In genomic region chr5:114775056-114775979, GRCm38 (mm10) we compare ENCODE assay signal across 8 mouse cellular contexts. TPM values are rescaled to one million over a fixed set of nuclear protein-coding genes. Genes with fewer than 3 reads are reported as not detected.
DNase-seq lines count a peak whose midpoint lies in the region; ATAC-seq and TF ChIP-seq lines count a peak whose summit lies in the region.

Git2 (minus strand) TSS chr5:114775517.

- peaks cover 91% of the 10 kb centered on the region for H3K79me2 ChIP-seq in MEL (ENCODE audit: control insufficient read depth, insufficient read depth, low read length, poor library complexity)

- peak within 1 kb of the TSS; percentile 85 for H3K27ac ChIP-seq in MEL (ENCODE audit: control insufficient read depth, low read depth, low read length)
- peak within 1 kb of the TSS; percentile 93 for H3K27ac ChIP-seq in embryonic facial prominence, embryonic 14.5 days (replicated peaks; ENCODE audit: low read depth, low read length)
- peak within 1 kb of the TSS; percentile 90 for H3K27ac ChIP-seq in heart, embryonic 11.5 days (ENCODE audit: low read depth, low read length)
- peak within 1 kb of the TSS; percentile 92 for H3K27ac ChIP-seq in kidney, postnatal 0 days
- peak within 1 kb of the TSS; percentile 81 for H3K27ac ChIP-seq in liver, postnatal 0 days (ENCODE audit: low read depth)
- H3K27ac ChIP-seq in small intestine, adult 2 months (ENCODE audit: insufficient read depth, low read depth, low read length), result peak within 1 kb of the TSS; percentile 84

- no peak for TF ChIP-seq CTCF in MEL (IDR thresholded peaks at IDR 0.05 in 2 of 3, conservative IDR thresholded peaks at IDR 0.05 in 1 of 3; ENCODE audit: control insufficient read depth in 1 of 3, insufficient read depth in 1 of 3, low read depth in 2 of 3, low read length in 3 of 3, poor library complexity in 1 of 3, severe bottlenecking in 1 of 3)
- no peak for TF ChIP-seq CTCF in kidney, postnatal 0 days (IDR thresholded peaks at IDR 0.05; ENCODE audit: low read depth)
- no peak for TF ChIP-seq CTCF in liver, postnatal 0 days (IDR thresholded peaks at IDR 0.05; ENCODE audit: low read depth)
- no peak for TF ChIP-seq CTCF in small intestine, adult 2 months (IDR thresholded peaks at IDR 0.05; ENCODE audit: extremely low read depth, insufficient read length, insufficient replicate concordance, low read depth, low read length)

- H3K4me3 ChIP-seq in MEL (ENCODE audit: control insufficient read depth in 1 of 2, insufficient read depth in 1 of 2, low read depth in 2 of 2, low read length in 2 of 2), result peak within 1 kb of the TSS; percentile 83 to 91
- H3K4me3 ChIP-seq in embryonic facial prominence, embryonic 14.5 days (ENCODE audit: low read depth, low read length), result peak within 1 kb of the TSS; percentile 97
- H3K4me3 ChIP-seq in heart, embryonic 11.5 days (ENCODE audit: low read depth, low read length), result peak within 1 kb of the TSS; percentile 100
- H3K4me3 ChIP-seq in kidney, postnatal 0 days (replicated peaks; ENCODE audit: low read depth, low read length), result peak within 1 kb of the TSS; percentile 99
- peak within 1 kb of the TSS; percentile 96 for H3K4me3 ChIP-seq in liver, postnatal 0 days (ENCODE audit: low read depth, low read length)
- H3K4me3 ChIP-seq in small intestine, adult 2 months (ENCODE audit: low read depth, low read length), result peak within 1 kb of the TSS; percentile 89

- H3K9ac ChIP-seq in MEL (ENCODE audit: control insufficient read depth, low read depth, low read length, poor library complexity, severe bottlenecking), result peak within 1 kb of the TSS; percentile 93
- H3K9ac ChIP-seq in embryonic facial prominence, embryonic 14.5 days (ENCODE audit: low read depth, low read length), result peak within 1 kb of the TSS; percentile 95
- H3K9ac ChIP-seq in heart, embryonic 11.5 days (ENCODE audit: low read depth, low read length), result peak within 1 kb of the TSS; percentile 95
- H3K9ac ChIP-seq in kidney, postnatal 0 days (ENCODE audit: low read depth, low read length), result peak within 1 kb of the TSS; percentile 94
- peak within 1 kb of the TSS; percentile 97 for H3K9ac ChIP-seq in liver, postnatal 0 days (replicated peaks)

- H3K36me3 ChIP-seq in MEL (ENCODE audit: control insufficient read depth in 1 of 2, insufficient read depth in 2 of 2, low read length in 2 of 2), result peaks cover 0 to 30% of the 10 kb centered on the region in 2 experiments; a peak in 2 of 4 replicates
- H3K36me3 ChIP-seq in embryonic facial prominence, embryonic 14.5 days (ENCODE audit: control insufficient read depth, insufficient read depth, low read length), result no peaks in the 10 kb centered on the region
- no peaks in the 10 kb centered on the region for H3K36me3 ChIP-seq in heart, embryonic 11.5 days (ENCODE audit: control insufficient read depth, insufficient read depth, low read length)
- no peaks in the 10 kb centered on the region for H3K36me3 ChIP-seq in kidney, postnatal 0 days (ENCODE audit: insufficient read depth, low read length)
- no peaks in the 10 kb centered on the region; the same call in 1 of the 2 replicates for H3K36me3 ChIP-seq in liver, postnatal 0 days (replicated peaks; ENCODE audit: insufficient read depth, low read length)
- H3K36me3 ChIP-seq in small intestine, adult 2 months (ENCODE audit: control insufficient read depth, insufficient read depth, low read length), result no peaks in the 10 kb centered on the region

- TF ChIP-seq RAD21 in MEL (IDR thresholded peaks at IDR 0.05; ENCODE audit: low read depth, low read length), result no peak

- under 1% methylated on average over 35 of the region's 63 CpGs for WGBS in embryonic facial prominence, embryonic 14.5 days
- WGBS in heart, embryonic 11.5 days (ENCODE audit: insufficient replicate concordance), result under 1% methylated on average over 58 of the region's 63 CpGs
- under 1% methylated on average over 47 of the region's 63 CpGs for WGBS in kidney, postnatal 0 days
- WGBS in liver, postnatal 0 days (ENCODE audit: insufficient replicate concordance), result 1% methylated on average over 57 of the region's 63 CpGs
- under 1% methylated on average over 63 of the region's 63 CpGs for WGBS in small intestine, adult 2 months

- TF ChIP-seq POLR2A in MEL (IDR thresholded peaks at IDR 0.05; ENCODE audit: control insufficient read depth in 1 of 2, insufficient read depth in 1 of 2, low read depth in 1 of 2, low read length in 2 of 2, poor library complexity in 1 of 2), result 0 out of 4 replicates have a peak, but pooled peaks of 1 of the 2 experiments have one; percentile 9
- no peak; the same call in none of the 2 replicates for TF ChIP-seq POLR2A in small intestine, adult 2 months (IDR thresholded peaks at IDR 0.05; ENCODE audit: low read depth, low read length)

- peak; percentile 31 for DNase-seq in embryo, embryonic 10 days (ENCODE audit: low spot score)
- no peak for DNase-seq in embryo, embryonic 9.5 days (ENCODE audit: extremely low spot score)
- peak; percentile 68 for DNase-seq in MEL (ENCODE audit: low read depth, low spot score)
- peak; percentile 31 for DNase-seq in embryonic facial prominence, embryonic 14.5 days (ENCODE audit: low spot score)
- DNase-seq in kidney, postnatal 0 days (ENCODE audit: low spot score), result peak; percentile 51
- no peak for DNase-seq in liver, postnatal 0 days

- TF ChIP-seq EP300 in MEL (IDR thresholded peaks at IDR 0.05; ENCODE audit: low read depth in 1 of 2, low read length in 2 of 2), result no peak
- TF ChIP-seq EP300 in liver, postnatal 0 days (IDR thresholded peaks at IDR 0.05; ENCODE audit: low read depth), result no peak

- no peaks in the 10 kb centered on the region for H3K9me3 ChIP-seq in MEL (replicated peaks; ENCODE audit: insufficient read depth, low read length)
- no peaks in the 10 kb centered on the region for H3K9me3 ChIP-seq in embryonic facial prominence, embryonic 14.5 days (ENCODE audit: control insufficient read depth, low read length)
- no peaks in the 10 kb centered on the region for H3K9me3 ChIP-seq in heart, embryonic 11.5 days (replicated peaks; ENCODE audit: control insufficient read depth, low read length)
- H3K9me3 ChIP-seq in kidney, postnatal 0 days (replicated peaks; ENCODE audit: low read length), result no peaks in the 10 kb centered on the region
- H3K9me3 ChIP-seq in liver, postnatal 0 days (ENCODE audit: low read length), result no peaks in the 10 kb centered on the region

- ATAC-seq in embryonic facial prominence, embryonic 14.5 days (ENCODE audit: low read depth), result no peak
- no peak; the same call in 1 of the 2 replicates for ATAC-seq in heart, embryonic 11.5 days (replicated peaks; ENCODE audit: insufficient number of reproducible peaks, low FRiP score, low TSS enrichment)
- no peak for ATAC-seq in kidney, postnatal 0 days (replicated peaks; ENCODE audit: low FRiP score, low read depth)
- ATAC-seq in liver, postnatal 0 days, result no peak

- no peaks in the 10 kb centered on the region for H3K27me3 ChIP-seq in MEL (ENCODE audit: control insufficient read depth in 1 of 2, insufficient read depth in 2 of 2, low read length in 2 of 2)
- no peaks in the 10 kb centered on the region for H3K27me3 ChIP-seq in embryonic facial prominence, embryonic 14.5 days (replicated peaks; ENCODE audit: control insufficient read depth, insufficient read depth, low read length)
- no peaks in the 10 kb centered on the region for H3K27me3 ChIP-seq in heart, embryonic 11.5 days (ENCODE audit: control insufficient read depth, insufficient read depth, low read length)
- no peaks in the 10 kb centered on the region for H3K27me3 ChIP-seq in kidney, postnatal 0 days (ENCODE audit: insufficient read depth, low read length)
- H3K27me3 ChIP-seq in liver, postnatal 0 days (ENCODE audit: insufficient read depth, low read length), result no peaks in the 10 kb centered on the region
- H3K27me3 ChIP-seq in small intestine, adult 2 months (ENCODE audit: control insufficient read depth, insufficient read depth, low read length), result no peaks in the 10 kb centered on the region

- H3K4me1 ChIP-seq in MEL (ENCODE audit: control insufficient read depth in 1 of 2, insufficient read depth in 2 of 2, low read length in 2 of 2), result peaks cover 2 to 39% of the 10 kb centered on the region in 2 experiments
- peaks cover 10% of the 10 kb centered on the region for H3K4me1 ChIP-seq in embryonic facial prominence, embryonic 14.5 days (ENCODE audit: control insufficient read depth, insufficient read depth, low read length)
- peaks cover 23% of the 10 kb centered on the region for H3K4me1 ChIP-seq in heart, embryonic 11.5 days (ENCODE audit: control insufficient read depth, insufficient read depth, low read length)
- H3K4me1 ChIP-seq in kidney, postnatal 0 days (replicated peaks; ENCODE audit: insufficient read depth, low read length), result 0 out of 2 replicates have a peak, but pooled peaks cover 4% of the 10 kb centered on the region
- H3K4me1 ChIP-seq in liver, postnatal 0 days (ENCODE audit: insufficient read depth), result peaks cover 46% of the 10 kb centered on the region
- H3K4me1 ChIP-seq in small intestine, adult 2 months (ENCODE audit: control insufficient read depth, insufficient read depth, insufficient read length, low read length), result peaks cover 5% of the 10 kb centered on the region

- H3K4me2 ChIP-seq in embryonic facial prominence, embryonic 14.5 days (ENCODE audit: low read depth, low read length), result peak within 1 kb of the TSS; percentile 89
- H3K4me2 ChIP-seq in heart, embryonic 11.5 days, result peak within 1 kb of the TSS; percentile 94
- peak within 1 kb of the TSS; percentile 95 for H3K4me2 ChIP-seq in kidney, postnatal 0 days (ENCODE audit: low read length)
- peak within 1 kb of the TSS; percentile 92 for H3K4me2 ChIP-seq in liver, postnatal 0 days (ENCODE audit: low read depth, low read length)

TF ChIP-seq in MEL, 35 proteins besides CTCF, POLR2A, EP300 and RAD21 (continues in another document):
- TF ChIP-seq KAT2A (conservative IDR thresholded peaks at IDR 0.05; ENCODE audit: low read depth, low read length) (no peak), MAX (IDR thresholded peaks at IDR 0.05; ENCODE audit: low read length) (peak; percentile 40; the same call in 1 of the 2 replicates), GATA1 (IDR thresholded peaks at IDR 0.05; ENCODE audit: low read depth, low read length) (no peak), MEF2A (IDR thresholded peaks at IDR 0.05; ENCODE audit: extremely low read depth, insufficient replicate concordance, low read depth, low read length, poor library complexity, severe bottlenecking) (no peak), POLR2AphosphoS2 (IDR thresholded peaks at IDR 0.05; ENCODE audit: low read length) (no peak), CHD1 (IDR thresholded peaks at IDR 0.05; ENCODE audit: low read depth, low read length) (peak; percentile 26; the same call in 1 of the 2 replicates)

RNA-seq across cellular contexts. Expression of gene Git2, which starts in this region (rescaled TPM):
- total RNA-seq in MEL (2012; rRNA removed), result 24.0 and 29.1 TPM in 2 replicates
- polyA plus RNA-seq in MEL (2012; ENCODE audit: insufficient read depth in 1 of 2, insufficient read length in 2 of 2, low read depth in 1 of 2, low replicate concordance in 2 of 2, missing spikeins in 1 of 2), result 10 to 100 TPM; 64.9 to 71.7 TPM
- polyA plus RNA-seq in embryonic facial prominence, embryonic 14.5 days (2014; fragmentation: Nextera tagmentation; extraction: Ambion mirVana), result 40.1 and 42.0 TPM in 2 replicates
- polyA plus RNA-seq in heart, embryonic 11.5 days (2014; fragmentation: Nextera tagmentation; extraction: Ambion mirVana), result 28.9 and 30.6 TPM in 2 replicates
- polyA plus RNA-seq in kidney, postnatal 0 days (2015; fragmentation: Nextera tagmentation; extraction: Ambion mirVana), result 25.8 and 27.8 TPM in 2 replicates
- polyA plus RNA-seq in liver, postnatal 0 days (2015; fragmentation: Nextera tagmentation; extraction: Ambion mirVana), result 10.5 and 11.1 TPM in 2 replicates
- polyA plus RNA-seq in small intestine, adult 2 months (2012; rRNA removed), result 16.4 and 25.1 TPM in 2 replicates

Comparison
In these comparisons a context has a peak if more than half of its experiments do, and no peak if none do; other contexts are left out.
1. DNase-seq: peak in embryo, embryonic 10 days (single experiment), MEL (single experiment), embryonic facial prominence, embryonic 14.5 days (single experiment) and kidney, postnatal 0 days (single experiment); none in embryo, embryonic 9.5 days (single experiment) and liver, postnatal 0 days (single experiment).
2. Peak in every context shown above with its lines, with median percentiles within 50 percentile points of each other: H3K27ac ChIP-seq, H3K4me3 ChIP-seq, H3K9ac ChIP-seq and H3K4me2 ChIP-seq.